Mouse (Mus musculus): ENCODE measurements around the gene Pnliprp2. TPM values are rescaled to one million over a fixed set of nuclear protein-coding genes. Genes with fewer than 3 reads are reported as not detected.

Pnliprp2 gene
- not detected in 4 replicates for total RNA-seq (2023; ENCODE audit: inconsistent age)

GRCm38 (mm10) chr19:58759423-58759822 is at the start of gene Pnliprp2:
Gene Pnliprp2, plus strand, starts transcription at chr19:58759719.

DNA sequence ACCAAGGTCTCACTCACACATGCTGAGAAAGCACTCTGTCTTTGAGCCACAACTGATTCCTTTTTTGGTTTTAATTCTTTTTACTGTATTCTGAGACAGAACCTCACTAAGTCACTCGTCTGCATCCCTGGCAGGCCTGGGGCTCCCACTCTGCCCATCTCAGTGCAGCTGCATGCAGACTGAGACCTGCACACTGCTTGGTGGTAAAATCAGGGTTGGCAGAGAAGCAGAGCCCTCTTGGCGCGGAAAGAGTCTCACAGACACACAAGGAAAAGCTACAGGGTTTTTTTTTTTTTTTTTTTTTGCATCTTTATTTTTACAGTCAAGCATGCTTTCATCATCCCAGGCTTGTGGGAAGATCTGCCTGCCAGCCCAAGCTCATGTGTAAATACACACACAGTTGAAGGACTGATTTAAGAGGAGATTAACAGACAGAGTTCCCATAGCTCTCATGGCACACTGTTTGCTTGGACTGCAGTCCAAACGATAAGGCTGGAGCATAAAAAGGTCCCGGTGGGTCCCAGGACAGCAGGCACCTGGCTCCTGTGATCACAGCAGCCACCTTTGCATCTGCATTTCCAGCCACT is 31.0 kb upstream of the Pnliprp2 start, which contains the start of gene Pnliprp1:
Gene Pnliprp1 (plus strand): TSS at position 443 of the 587 bp plus-strand sequence.

GRCm38 (mm10) chr19:58794284-58794683 is 34.8 kb downstream of the Pnliprp2 start, which contains the start of gene 1700019N19Rik:
Gene 1700019N19Rik, minus strand, starts transcription at chr19:58794461.

Other genes with a start within 250 kb of the Pnliprp2 start
- not detected in 4 replicates for gene Ccdc172, start 247.7 kb upstream of the Pnliprp2 start, total RNA-seq (2023; ENCODE audit: inconsistent age)
- gene Pnlip, start 107.2 kb upstream of the Pnliprp2 start, total RNA-seq (2023; ENCODE audit: inconsistent age), result 0.57 to 3.5 TPM (median 3.0 TPM) in 3 of 4 replicates, not detected in the other
- gene Pnliprp1, start 30.8 kb upstream of the Pnliprp2 start, total RNA-seq (2023; ENCODE audit: inconsistent age), result 0.72 to 1.9 TPM in 2 of 4 replicates, not detected in the others
- not detected in 4 replicates for gene 1700019N19Rik, start 34.7 kb downstream of the Pnliprp2 start, total RNA-seq (2023; ENCODE audit: inconsistent age)
- 0.39 TPM in 1 of 4 replicates, not detected in the others for gene Eno4, start 183.7 kb downstream of the Pnliprp2 start, total RNA-seq (2023; ENCODE audit: inconsistent age)
- gene Hspa12a, start 183.9 kb downstream of the Pnliprp2 start, total RNA-seq (2023; ENCODE audit: inconsistent age), result 3.7 to 6.0 TPM (median 4.1 TPM) in 4 replicates